10 mouse cellular contexts compared by ENCODE assay signal in genomic region chr3:37616586-37617547, GRCm38 (mm10). TPM values are rescaled to one million over a fixed set of nuclear protein-coding genes. Genes with fewer than 3 reads are reported as not detected.
DNase-seq lines count a peak whose midpoint lies in the region; ATAC-seq lines count a peak whose summit lies in the region.
"Had no signal": no experiment of that assay in that cellular context is flagged by ENCODE, and none has a peak within 500 bp of the region (broad histone marks: within the 10 kb centered on the region; RNA-seq: fewer than 3 reads in every experiment).

No protein-coding gene starts in this region.

- no peaks in the 10 kb centered on the region for H3K4me1 ChIP-seq in heart, embryonic 10.5 days
- H3K4me1 ChIP-seq in heart, embryonic 12.5 days (replicated peaks): no peaks in the 10 kb centered on the region
- peaks cover 2% of the 10 kb centered on the region; the same call in 1 of the 2 replicates for H3K4me1 ChIP-seq in embryonic facial prominence, embryonic 12.5 days

- no peaks in the 10 kb centered on the region for H3K36me3 ChIP-seq in heart, embryonic 10.5 days
- no peaks in the 10 kb centered on the region for H3K36me3 ChIP-seq in heart, embryonic 12.5 days
- H3K36me3 ChIP-seq in embryonic facial prominence, embryonic 12.5 days: no peaks in the 10 kb centered on the region

- ATAC-seq in heart, embryonic 12.5 days (ENCODE audit: insufficient number of reproducible peaks, low FRiP score): no peak
- no peak for ATAC-seq in embryonic facial prominence, embryonic 12.5 days (ENCODE audit: insufficient number of reproducible peaks, insufficient read depth, low FRiP score, low TSS enrichment)

- H3K4me2 ChIP-seq in heart, embryonic 12.5 days: no peak overlapping the region
- 0 out of 2 replicates have a peak overlapping the region, but pooled peaks have one; percentile 7 for H3K4me2 ChIP-seq in embryonic facial prominence, embryonic 12.5 days (replicated peaks)

- H3K9ac ChIP-seq in heart, embryonic 12.5 days: no peak overlapping the region
- no peak overlapping the region for H3K9ac ChIP-seq in embryonic facial prominence, embryonic 12.5 days

- H3K27me3 ChIP-seq in heart, embryonic 10.5 days (ENCODE audit: insufficient read depth, poor library complexity, severe bottlenecking): no peaks in the 10 kb centered on the region
- no peaks in the 10 kb centered on the region for H3K27me3 ChIP-seq in heart, embryonic 12.5 days (replicated peaks)
- no peaks in the 10 kb centered on the region for H3K27me3 ChIP-seq in embryonic facial prominence, embryonic 12.5 days

- no peak overlapping the region for H3K27ac ChIP-seq in heart, embryonic 10.5 days
- H3K27ac ChIP-seq in heart, embryonic 12.5 days (ENCODE audit: poor library complexity, severe bottlenecking): no peak overlapping the region
- 0 out of 2 replicates have a peak overlapping the region, but pooled peaks have one; percentile 30 for H3K27ac ChIP-seq in embryonic facial prominence, embryonic 12.5 days

- 83% methylated on average over 21 of the region's 21 CpGs for WGBS in heart, embryonic 10.5 days
- WGBS in heart, embryonic 12.5 days: 76% methylated on average over 21 of the region's 21 CpGs
- 39% methylated on average over 21 of the region's 21 CpGs for WGBS in embryonic facial prominence, embryonic 12.5 days

- no peaks in the 10 kb centered on the region for H3K9me3 ChIP-seq in heart, embryonic 10.5 days
- H3K9me3 ChIP-seq in heart, embryonic 12.5 days (replicated peaks): no peaks in the 10 kb centered on the region
- no peaks in the 10 kb centered on the region for H3K9me3 ChIP-seq in embryonic facial prominence, embryonic 12.5 days

- peak; percentile 57 for DNase-seq in heart, embryonic 10.5 days (ENCODE audit: low spot score)
- DNase-seq in kidney, postnatal 10 days: peak; percentile 38
- DNase-seq in retina, embryonic 14.5 days (ENCODE audit: low spot score): peak; percentile 47
- no peak for DNase-seq in adrenal gland, adult (ENCODE audit: inconsistent age in 2 of 2, low spot score in 1 of 2)
- no peak for DNase-seq in adrenal gland, adult 18-20 months (ENCODE audit: low spot score in 2 of 2)
- DNase-seq in yolk sac, embryonic 10.5 days (ENCODE audit: low spot score): no peak
- DNase-seq: cerebellum, adult 11-12 months; heart, postnatal 10 days had no signal

- no peak overlapping the region for H3K4me3 ChIP-seq in heart, embryonic 10.5 days
- H3K4me3 ChIP-seq in heart, embryonic 12.5 days: no peak overlapping the region
- no peak overlapping the region for H3K4me3 ChIP-seq in embryonic facial prominence, embryonic 12.5 days

RNA-seq across cellular contexts. Expression of gene Spry1, which starts 22.9 kb away (rescaled TPM):
- 5.3 and 8.1 TPM in 2 replicates for polyA plus RNA-seq in heart, embryonic 10.5 days (2016; fragmentation: Nextera tagmentation; extraction: Ambion mirVana)
- polyA plus RNA-seq in heart, embryonic 12.5 days (2016; fragmentation: Nextera tagmentation; extraction: Ambion mirVana): 5.1 and 5.4 TPM in 2 replicates
- 12.8 and 13.6 TPM in 2 replicates for polyA plus RNA-seq in embryonic facial prominence, embryonic 12.5 days (2016; fragmentation: Nextera tagmentation; extraction: Ambion mirVana)
- total RNA-seq in adrenal gland, adult 18-20 months (2021): 10 to 100 TPM; 20.4 to 24.4 TPM

Comparison
In these comparisons a context has a peak if more than half of its experiments do, and no peak if none do; other contexts are left out.
1. DNase-seq: peak in heart, embryonic 10.5 days (single experiment), kidney, postnatal 10 days (single experiment) and retina, embryonic 14.5 days (single experiment); none in adrenal gland, adult (0 of 2), adrenal gland, adult 18-20 months (0 of 2) and yolk sac, embryonic 10.5 days (single experiment).